Mouse (Mus musculus) thymus, postnatal 0 days (tissue): ENCODE measurements around the gene Grb14. TPM values are rescaled to one million over a fixed set of nuclear protein-coding genes. Genes with fewer than 3 reads are reported as not detected.

Experiments used
- DNase-seq: peaks from one replicate; pipeline ENCODE4 v3.0.0-alpha.2; 2015; ENCODE audit warnings: low spot score
- polyA plus RNA-seq: library from polyadenylated mRNA; unstranded; fragments of >200 nt; fragmentation: Nextera tagmentation; extraction: Ambion mirVana; gene quantifications from 2 replicates; pipeline ENCODE4 v1.2.1, GENCODE M21; 2015

Grb14 gene
- polyA plus RNA-seq, 1 experiment from 2014 or later: 1.1 TPM

GRCm38 (mm10) chr2:64885696-64886095 lies 139.1 kb downstream of the Grb14 start:
- DNase-seq: no peak

GRCm38 (mm10) chr2:64878275-64878674 lies 146.5 kb downstream of the Grb14 start:
- DNase-seq: no peak

Other genes starting within 250 kb of the Grb14 start
- gene Cobll1, start 214.4 kb upstream of the Grb14 start, polyA plus RNA-seq: 3.9 and 4.5 TPM in 2 replicates